Mouse (Mus musculus): ENCODE data around the gene Sprr2a3. TPM values are rescaled to one million over a fixed set of nuclear protein-coding genes. Genes with fewer than 3 reads are reported as not detected.
A peak's percentile ranks its signal among the peaks of the same experiment; 100 is the strongest.
"Not testable (repeated sequence)": the region's sequence is repeated elsewhere in the genome, so short reads cannot be mapped to it uniquely, and the experiment has no call there.

Sprr2a3 gene
- polyA plus RNA-seq, 1 experiment from 2014 or later, result 0.32 TPM

DNA sequence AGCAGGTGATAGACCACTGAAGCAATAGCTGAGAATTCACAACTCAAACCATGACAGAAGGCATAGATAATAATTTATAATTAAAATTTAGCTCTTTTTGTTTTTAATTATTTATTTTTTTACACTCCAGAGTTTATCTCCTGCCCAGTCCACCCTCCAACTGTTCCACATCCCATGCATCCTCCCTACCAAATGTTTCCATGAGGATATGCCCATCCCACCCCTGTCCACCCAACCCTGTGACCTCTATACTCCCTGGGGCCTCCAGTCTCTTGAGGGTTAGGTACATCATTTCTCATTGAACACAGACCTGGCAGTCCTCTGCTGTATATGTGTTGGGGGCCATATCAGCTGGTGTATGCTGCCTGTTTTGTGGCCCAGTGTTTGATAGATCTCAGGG lies 26.7 kb upstream of the Sprr2a3 start:
- not testable (repeated sequence) for H3K27ac ChIP-seq (ENCODE audit: low read length); H3K9ac ChIP-seq (ENCODE audit: low read depth, low read length); ATAC-seq (ENCODE audit: low read depth); H3K27me3 ChIP-seq (ENCODE audit: control insufficient read depth, insufficient read depth, low read depth, low read length); H3K9me3 ChIP-seq (replicated peaks; ENCODE audit: control insufficient read depth, low read length); H3K4me1 ChIP-seq (ENCODE audit: control insufficient read depth, low read depth, low read length); H3K4me2 ChIP-seq (ENCODE audit: low read depth, low read length); H3K36me3 ChIP-seq (ENCODE audit: control insufficient read depth, insufficient read depth); H3K4me3 ChIP-seq (ENCODE audit: low read depth, low read length)

DNA sequence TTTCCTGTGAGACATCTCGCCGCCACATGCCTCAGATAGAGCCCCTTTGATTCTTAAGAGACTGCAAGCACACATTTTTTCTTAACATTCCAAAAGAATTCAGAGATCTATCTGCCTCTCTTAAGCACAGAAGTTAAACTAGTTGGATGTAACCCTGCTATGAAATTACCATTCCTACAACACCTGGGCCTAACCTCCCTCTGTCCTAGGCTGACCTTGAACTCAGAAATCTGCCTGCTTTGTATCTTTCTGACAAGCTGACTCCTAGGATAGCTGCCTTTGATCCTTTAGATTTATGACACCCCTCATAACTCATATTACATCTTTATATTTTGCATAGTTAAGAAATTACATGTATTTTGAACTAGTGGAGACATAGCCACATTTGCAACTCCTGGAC lies 21.8 kb upstream of the Sprr2a3 start:
- H3K27me3 ChIP-seq (ENCODE audit: control insufficient read depth, insufficient read depth, low read depth, low read length); ATAC-seq (ENCODE audit: low read depth); H3K36me3 ChIP-seq (ENCODE audit: control insufficient read depth, insufficient read depth); H3K9ac ChIP-seq (ENCODE audit: low read depth, low read length); H3K27ac ChIP-seq (ENCODE audit: low read length); H3K4me2 ChIP-seq (ENCODE audit: low read depth, low read length); H3K4me3 ChIP-seq (ENCODE audit: low read depth, low read length); H3K9me3 ChIP-seq (replicated peaks; ENCODE audit: control insufficient read depth, low read length); H3K4me1 ChIP-seq (ENCODE audit: control insufficient read depth, low read depth, low read length): not testable (repeated sequence)
- no CpG with 5 or more reads among the region's 2 CpGs for WGBS (ENCODE audit: insufficient replicate concordance)

DNA sequence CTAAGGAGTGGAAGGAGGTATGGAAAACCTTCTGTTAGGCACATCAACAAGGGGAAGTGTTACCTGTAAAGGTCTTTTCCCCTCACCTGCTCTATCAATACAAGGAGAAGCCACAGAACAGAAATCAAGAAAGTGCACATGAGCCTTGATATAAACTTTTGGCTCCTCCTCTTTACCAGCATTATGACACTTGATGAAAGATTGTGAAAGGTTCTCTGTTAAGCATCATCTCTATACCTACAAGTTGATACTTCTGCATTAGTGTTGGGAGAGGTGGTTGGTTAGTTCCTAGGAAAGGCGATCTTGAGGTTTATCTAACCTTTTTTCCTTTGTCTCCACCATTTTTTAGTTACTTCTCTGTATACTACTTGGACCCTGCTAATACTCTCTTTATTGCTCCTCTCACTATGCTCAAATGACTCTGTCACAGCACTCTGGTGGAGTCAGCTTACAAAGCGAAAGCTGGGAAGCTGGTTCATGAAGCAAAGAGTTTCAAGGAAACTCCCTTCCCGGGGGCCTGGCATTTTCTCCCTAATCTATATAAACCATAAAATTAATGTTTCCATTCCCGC lies 13.7 kb upstream of the Sprr2a3 start:
- ATAC-seq (ENCODE audit: low read depth), result 0 out of 2 replicates have a peak, but pooled peaks have one; percentile 9

DNA sequence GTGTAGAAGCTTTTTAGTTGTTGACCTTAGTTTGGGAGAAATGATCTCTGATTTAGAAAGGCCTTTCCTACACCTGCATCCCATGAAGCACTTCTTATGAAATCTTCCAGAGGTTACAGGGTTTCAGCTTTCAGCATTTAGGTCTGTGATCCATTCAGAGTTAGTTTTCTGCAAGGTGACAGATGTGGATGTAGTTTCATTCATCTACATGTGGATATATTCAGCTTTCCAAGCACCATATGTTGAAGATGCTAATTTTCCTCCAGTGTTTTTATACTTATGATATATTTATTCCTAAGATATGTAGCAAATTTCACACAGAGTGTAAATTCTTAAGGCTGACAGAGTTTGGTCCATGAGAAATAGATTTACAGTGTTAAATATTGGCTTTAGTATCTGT lies 11.7 kb upstream of the Sprr2a3 start:
- H3K9ac ChIP-seq (ENCODE audit: low read depth, low read length); H3K27ac ChIP-seq (ENCODE audit: low read length); H3K4me2 ChIP-seq (ENCODE audit: low read depth, low read length); H3K4me3 ChIP-seq (ENCODE audit: low read depth, low read length); H3K9me3 ChIP-seq (replicated peaks; ENCODE audit: control insufficient read depth, low read length); H3K4me1 ChIP-seq (ENCODE audit: control insufficient read depth, low read depth, low read length); ATAC-seq (ENCODE audit: low read depth); H3K27me3 ChIP-seq (ENCODE audit: control insufficient read depth, insufficient read depth, low read depth, low read length); H3K36me3 ChIP-seq (ENCODE audit: control insufficient read depth, insufficient read depth): not testable (repeated sequence)

More for the DNA sequence above, 13.7 kb upstream of the Sprr2a3 start:
- no CpG with 5 or more reads among the region's 4 CpGs for WGBS (ENCODE audit: insufficient replicate concordance)
- not testable (repeated sequence) for H3K4me1 ChIP-seq (ENCODE audit: control insufficient read depth, low read depth, low read length); H3K27me3 ChIP-seq (ENCODE audit: control insufficient read depth, insufficient read depth, low read depth, low read length); H3K9me3 ChIP-seq (replicated peaks; ENCODE audit: control insufficient read depth, low read length); H3K4me3 ChIP-seq (ENCODE audit: low read depth, low read length); H3K36me3 ChIP-seq (ENCODE audit: control insufficient read depth, insufficient read depth); H3K4me2 ChIP-seq (ENCODE audit: low read depth, low read length); H3K9ac ChIP-seq (ENCODE audit: low read depth, low read length); H3K27ac ChIP-seq (ENCODE audit: low read length)

DNA sequence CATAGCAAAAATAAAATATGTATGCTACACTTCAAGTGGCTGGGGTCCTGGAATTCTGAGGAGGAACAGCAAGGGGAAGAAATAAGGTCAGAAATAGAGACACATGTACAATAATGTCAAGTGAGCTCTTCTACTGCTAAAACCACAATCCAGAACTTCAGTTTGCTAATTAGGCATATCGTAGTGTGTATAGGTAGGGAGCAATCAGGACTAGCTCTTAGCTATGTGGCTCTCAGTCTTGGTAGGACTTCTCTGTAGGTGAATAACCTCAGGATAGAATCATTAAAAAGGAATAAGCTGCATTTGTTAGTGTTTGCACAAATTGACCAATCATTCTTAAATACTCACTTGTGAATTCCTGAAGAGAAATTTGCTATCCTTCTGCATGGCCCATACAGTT lies 11.2 kb upstream of the Sprr2a3 start:
- WGBS (ENCODE audit: insufficient replicate concordance), result no CpG with 5 or more reads among the region's 1 CpGs
- not testable (repeated sequence) for H3K4me2 ChIP-seq (ENCODE audit: low read depth, low read length); H3K9me3 ChIP-seq (replicated peaks; ENCODE audit: control insufficient read depth, low read length); H3K36me3 ChIP-seq (ENCODE audit: control insufficient read depth, insufficient read depth); H3K4me1 ChIP-seq (ENCODE audit: control insufficient read depth, low read depth, low read length); H3K27ac ChIP-seq (ENCODE audit: low read length); H3K4me3 ChIP-seq (ENCODE audit: low read depth, low read length); ATAC-seq (ENCODE audit: low read depth); H3K9ac ChIP-seq (ENCODE audit: low read depth, low read length); H3K27me3 ChIP-seq (ENCODE audit: control insufficient read depth, insufficient read depth, low read depth, low read length)

DNA sequence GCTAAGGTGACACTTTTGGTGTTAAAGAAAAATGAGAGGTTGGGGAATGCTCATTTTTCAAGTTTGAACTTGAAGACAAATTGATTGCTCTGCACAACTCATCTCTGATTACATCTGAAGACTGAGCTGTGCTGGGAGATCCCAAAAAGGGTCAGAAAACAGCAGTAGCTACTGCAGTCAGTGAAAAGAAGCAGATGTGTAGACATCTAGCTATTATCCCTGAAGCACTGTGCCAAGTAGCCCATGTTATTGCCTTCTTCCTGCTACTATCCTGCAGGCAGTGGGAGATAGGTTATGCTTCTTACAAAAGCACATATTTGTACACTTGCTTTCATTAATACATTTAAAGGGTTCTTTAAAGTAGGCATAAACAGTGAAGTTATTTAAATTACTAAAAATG lies 5.6 kb upstream of the Sprr2a3 start:
- not testable (repeated sequence) for ATAC-seq (ENCODE audit: low read depth); H3K9me3 ChIP-seq (replicated peaks; ENCODE audit: control insufficient read depth, low read length); H3K4me2 ChIP-seq (ENCODE audit: low read depth, low read length)

DNA sequence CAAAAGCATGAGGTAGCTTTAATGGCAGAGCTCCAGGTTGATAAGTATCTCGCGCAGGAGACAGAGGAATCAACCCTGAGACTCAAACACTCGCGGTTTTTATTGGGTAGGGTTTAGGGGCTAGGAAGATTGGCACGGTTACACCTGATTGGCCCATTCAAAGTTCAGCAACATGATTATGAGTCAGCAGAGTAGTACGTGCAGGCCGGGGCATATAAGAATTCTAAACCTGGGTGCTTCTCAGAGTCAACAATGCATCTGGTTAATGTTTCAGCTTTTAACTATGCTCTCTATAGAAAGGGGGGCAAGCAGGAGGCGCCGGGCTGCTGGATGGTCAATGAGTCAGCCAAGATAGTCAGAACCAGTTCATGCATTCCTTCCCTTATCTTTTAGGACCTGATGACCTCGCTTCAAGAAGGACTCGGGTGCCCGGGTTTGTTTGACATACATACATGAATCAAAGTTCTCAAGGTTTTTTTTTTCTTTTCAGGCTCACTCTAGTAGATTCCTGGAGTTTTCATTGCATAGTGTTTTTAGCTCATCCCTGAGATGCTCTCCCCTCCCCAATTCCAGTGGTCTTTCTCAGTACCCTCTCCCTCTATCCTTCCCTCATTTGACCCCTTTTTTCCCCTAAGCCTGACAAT lies 4.1 kb upstream of the Sprr2a3 start:
- not testable (repeated sequence) for H3K4me1 ChIP-seq (ENCODE audit: control insufficient read depth, low read depth, low read length); H3K36me3 ChIP-seq (ENCODE audit: control insufficient read depth, insufficient read depth); H3K4me3 ChIP-seq (ENCODE audit: low read depth, low read length); H3K27ac ChIP-seq (ENCODE audit: low read length); H3K9ac ChIP-seq (ENCODE audit: low read depth, low read length); H3K9me3 ChIP-seq (replicated peaks; ENCODE audit: control insufficient read depth, low read length); H3K4me2 ChIP-seq (ENCODE audit: low read depth, low read length); H3K27me3 ChIP-seq (ENCODE audit: control insufficient read depth, insufficient read depth, low read depth, low read length)
- peak; percentile 68 for ATAC-seq (ENCODE audit: low read depth)
- 43% methylated on average over 5 of the region's 12 CpGs for WGBS (ENCODE audit: insufficient replicate concordance)

More for the DNA sequence above, 5.6 kb upstream of the Sprr2a3 start:
- H3K27me3 ChIP-seq (ENCODE audit: control insufficient read depth, insufficient read depth, low read depth, low read length); H3K9ac ChIP-seq (ENCODE audit: low read depth, low read length); H3K4me3 ChIP-seq (ENCODE audit: low read depth, low read length); H3K27ac ChIP-seq (ENCODE audit: low read length); H3K4me1 ChIP-seq (ENCODE audit: control insufficient read depth, low read depth, low read length); H3K36me3 ChIP-seq (ENCODE audit: control insufficient read depth, insufficient read depth): not testable (repeated sequence)

DNA sequence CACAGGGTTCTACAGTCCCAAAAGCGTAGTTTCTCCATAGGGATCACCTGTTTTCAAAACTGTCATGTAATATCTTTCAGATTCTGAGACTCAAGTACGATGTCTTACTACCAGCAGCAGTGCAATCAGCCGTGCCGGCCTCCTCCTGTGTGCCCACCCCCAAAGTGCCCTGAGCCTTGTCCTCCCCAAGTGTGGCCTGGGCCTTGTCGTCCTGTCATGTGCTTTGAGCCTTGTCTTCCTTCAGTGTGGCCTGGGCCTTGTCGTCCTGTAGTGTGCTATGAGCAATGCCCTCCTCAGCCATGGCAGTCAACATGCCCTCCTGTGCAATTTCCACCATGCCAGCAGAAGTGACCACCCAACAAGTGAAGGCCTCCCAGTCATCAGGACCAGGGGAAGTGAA lies 3.3 kb downstream of the Sprr2a3 start:
- not testable (repeated sequence) for H3K36me3 ChIP-seq (ENCODE audit: control insufficient read depth, insufficient read depth); H3K27ac ChIP-seq (ENCODE audit: low read length); H3K4me3 ChIP-seq (ENCODE audit: low read depth, low read length); H3K4me1 ChIP-seq (ENCODE audit: control insufficient read depth, low read depth, low read length); H3K9ac ChIP-seq (ENCODE audit: low read depth, low read length); H3K27me3 ChIP-seq (ENCODE audit: control insufficient read depth, insufficient read depth, low read depth, low read length); ATAC-seq (ENCODE audit: low read depth); H3K4me2 ChIP-seq (ENCODE audit: low read depth, low read length); H3K9me3 ChIP-seq (replicated peaks; ENCODE audit: control insufficient read depth, low read length)
- 55% methylated on average over 6 of the region's 6 CpGs for WGBS (ENCODE audit: insufficient replicate concordance)

DNA sequence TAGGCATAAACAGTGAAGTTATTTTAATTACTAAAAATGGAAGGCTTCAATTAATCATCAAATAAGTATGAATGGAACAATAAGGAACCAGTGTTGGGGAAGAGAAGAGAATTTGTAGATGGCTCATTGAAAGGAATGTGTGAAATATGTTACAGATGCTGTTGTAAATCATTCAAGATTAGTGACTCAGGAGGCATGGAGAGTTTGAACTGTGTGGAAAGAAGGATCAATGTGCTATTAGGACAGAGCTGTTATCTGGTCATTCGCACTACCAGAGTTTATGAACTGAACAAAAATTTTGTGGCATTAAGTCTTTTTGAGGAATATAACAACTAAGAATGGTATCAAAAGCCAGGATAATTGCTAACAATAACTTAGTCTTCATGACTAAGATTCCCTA lies 22.2 kb downstream of the Sprr2a3 start:
- WGBS (ENCODE audit: insufficient replicate concordance), result 55% methylated on average over 1 of the region's 1 CpGs

More for the DNA sequence above, 22.2 kb downstream of the Sprr2a3 start:
- H3K9me3 ChIP-seq (replicated peaks; ENCODE audit: control insufficient read depth, low read length), result no peaks in the 10 kb centered on the region
- H3K4me3 ChIP-seq (ENCODE audit: low read depth, low read length), result no peak overlapping the region
- no peak overlapping the region for H3K4me2 ChIP-seq (ENCODE audit: low read depth, low read length)
- no peak overlapping the region for H3K27ac ChIP-seq (ENCODE audit: low read length)
- H3K27me3 ChIP-seq (ENCODE audit: control insufficient read depth, insufficient read depth, low read depth, low read length), result no peaks in the 10 kb centered on the region
- H3K4me1 ChIP-seq (ENCODE audit: control insufficient read depth, low read depth, low read length), result no peaks in the 10 kb centered on the region
- ATAC-seq (ENCODE audit: low read depth), result no peak
- H3K36me3 ChIP-seq (ENCODE audit: control insufficient read depth, insufficient read depth), result no peaks in the 10 kb centered on the region
- H3K9ac ChIP-seq (ENCODE audit: low read depth, low read length), result no peak overlapping the region

Measured in liver, embryonic 16.5 days (tissue).